Mouse (Mus musculus): ENCODE data around the gene Pld4. TPM values are rescaled to one million over a fixed set of nuclear protein-coding genes. Genes with fewer than 3 reads are reported as not detected.
A peak's percentile ranks its signal among the peaks of the same experiment; 100 is the strongest.

Pld4 gene
- total and polyA plus RNA-seq, 3 experiments = 112 to 226 (median 149) TPM

GRCm38 (mm10) chr12:112747606-112747970 lies 12.9 kb upstream of the Pld4 start:
- no peaks in the 10 kb centered on the region for H3K27me3 ChIP-seq (replicated peaks)
- H3K27ac ChIP-seq (ENCODE audit: insufficient read depth, low read depth) = 0 out of 2 replicates have a peak overlapping the region, but pooled peaks have one; percentile 25
- no peak overlapping the region for H3K4me2 ChIP-seq (ENCODE audit: insufficient read depth, low read depth, poor library complexity, severe bottlenecking)
- H3K4me1 ChIP-seq (ENCODE audit: control insufficient read depth in 1 of 2, insufficient read depth in 2 of 2) = peaks cover 22 to 41% of the 10 kb centered on the region in 2 experiments
- H3K9me3 ChIP-seq (replicated peaks; ENCODE audit: low read length) = no peaks in the 10 kb centered on the region
- in situ Hi-C loops (cut with MboI; ENCODE audit: low pct_ligation_motif_present, low pct_unique_long_range_greater_than_20kb, low sequenced_read_pairs) = loop anchor here (5.0 kb wide), 1 partner anchor 100 kb away; no protein-coding TSS in a partner anchor
- dilution Hi-C loops (cut with MboI; ENCODE audit: extremely low pct_ligation_motif_present, extremely low pct_unique_long_range_greater_than_20kb, low sequenced_read_pairs) = loop anchor here (10.0 kb wide), 1 partner anchor 67 kb away; no protein-coding TSS in a partner anchor
- no peak overlapping the region for H3K4me3 ChIP-seq (replicated peaks in 1 of 3; ENCODE audit: low read depth in 2 of 3, low read length in 2 of 3, poor library complexity in 1 of 3)
- no peak for DNase-seq (ENCODE audit: extremely low read depth)
- no peaks in the 10 kb centered on the region for H3K79me2 ChIP-seq (replicated peaks; ENCODE audit: control insufficient read depth, extremely low read depth, insufficient read depth, poor library complexity, severe bottlenecking)
- no peak overlapping the region for H3K9ac ChIP-seq (ENCODE audit: insufficient read depth, low read depth)
- TF ChIP-seq POLR2AphosphoS2 (IDR thresholded peaks at IDR 0.05; ENCODE audit: low read depth, low read length) (0 out of 2 replicates have a peak, but pooled peaks have one; percentile 13), NRF1 (IDR thresholded peaks at IDR 0.05; ENCODE audit: low read depth, low read length) (no peak), MAX (IDR thresholded peaks at IDR 0.05; ENCODE audit: low read length) (0 out of 2 replicates have a peak, but pooled peaks have one; percentile 17)
- H3K36me3 ChIP-seq (replicated peaks in 1 of 2; ENCODE audit: control insufficient read depth in 1 of 2, insufficient read depth in 1 of 2, low read length in 1 of 2) = peaks cover 7 to 23% of the 10 kb centered on the region in 2 experiments

GRCm38 (mm10) chr12:112750976-112751375 lies 9.5 kb upstream of the Pld4 start:
- H3K79me2 ChIP-seq (replicated peaks; ENCODE audit: control insufficient read depth, extremely low read depth, insufficient read depth, poor library complexity, severe bottlenecking) = no peaks in the 10 kb centered on the region
- no peak overlapping the region for H3K4me3 ChIP-seq (replicated peaks in 1 of 3; ENCODE audit: low read depth in 2 of 3, low read length in 2 of 3, poor library complexity in 1 of 3)
- peaks cover 14 to 26% of the 10 kb centered on the region in 2 experiments for H3K4me1 ChIP-seq (ENCODE audit: control insufficient read depth in 1 of 2, insufficient read depth in 2 of 2)
- H3K4me2 ChIP-seq (ENCODE audit: insufficient read depth, low read depth, poor library complexity, severe bottlenecking) = no peak overlapping the region
- H3K36me3 ChIP-seq (replicated peaks in 1 of 2; ENCODE audit: control insufficient read depth in 1 of 2, insufficient read depth in 1 of 2, low read length in 1 of 2) = peaks cover 0 to 5% of the 10 kb centered on the region in 2 experiments
- H3K27ac ChIP-seq (ENCODE audit: insufficient read depth, low read depth) = no peak overlapping the region
- dilution Hi-C loops (cut with MboI; ENCODE audit: extremely low pct_ligation_motif_present, extremely low pct_unique_long_range_greater_than_20kb, low sequenced_read_pairs) (no loop called here), in situ Hi-C loops (cut with MboI; ENCODE audit: low pct_ligation_motif_present, low pct_unique_long_range_greater_than_20kb, low sequenced_read_pairs) (no loop called here)
- no peak overlapping the region for H3K9ac ChIP-seq (ENCODE audit: insufficient read depth, low read depth)
- no peaks in the 10 kb centered on the region for H3K9me3 ChIP-seq (replicated peaks; ENCODE audit: low read length)
- H3K27me3 ChIP-seq (replicated peaks) = no peaks in the 10 kb centered on the region
- no peak for TF ChIP-seq GABPA (IDR thresholded peaks at IDR 0.05; ENCODE audit: insufficient replicate concordance, low read depth, low read length)
- no peak for TF ChIP-seq MAZ (IDR thresholded peaks at IDR 0.05; ENCODE audit: low read depth, low read length)
- no peak for TF ChIP-seq RCOR1 (conservative IDR thresholded peaks at IDR 0.05; ENCODE audit: low read depth, low read length)
- no peak for TF ChIP-seq SMC3 (IDR thresholded peaks at IDR 0.05; ENCODE audit: low read depth, low read length)
- no peak for TF ChIP-seq ZMIZ1 (IDR thresholded peaks at IDR 0.05; ENCODE audit: low read depth, low read length)
- TF ChIP-seq TCF12 (IDR thresholded peaks at IDR 0.05; ENCODE audit: low read depth, low read length) = no peak
- no peak for TF ChIP-seq POLR2AphosphoS2 (IDR thresholded peaks at IDR 0.05; ENCODE audit: low read depth, low read length)
- TF ChIP-seq UBTF (IDR thresholded peaks at IDR 0.05; ENCODE audit: low read depth, low read length) = no peak
- no peak for TF ChIP-seq JUN (IDR thresholded peaks at IDR 0.05; ENCODE audit: insufficient read depth, low read depth, low read length)
- no peak for TF ChIP-seq CHD1 (IDR thresholded peaks at IDR 0.05; ENCODE audit: low read depth, low read length)
- TF ChIP-seq IRF4 (IDR thresholded peaks at IDR 0.05; ENCODE audit: low read depth, low read length) = no peak
- no peak for TF ChIP-seq NRF1 (IDR thresholded peaks at IDR 0.05; ENCODE audit: low read depth, low read length)
- TF ChIP-seq CHD2 (IDR thresholded peaks at IDR 0.05; ENCODE audit: low read length) = no peak
- TF ChIP-seq BHLHE40 (IDR thresholded peaks at IDR 0.05; ENCODE audit: low read depth, low read length) = no peak
- TF ChIP-seq NELFE (IDR thresholded peaks at IDR 0.05; ENCODE audit: low read depth, low read length) = no peak
- TF ChIP-seq ZC3H11A (IDR thresholded peaks at IDR 0.05; ENCODE audit: low read depth, low read length) = no peak
- TF ChIP-seq MAFK (IDR thresholded peaks at IDR 0.05; ENCODE audit: insufficient replicate concordance, low read length) = no peak
- no peak for TF ChIP-seq USF1 (IDR thresholded peaks at IDR 0.05; ENCODE audit: low read depth, low read length)
- no peak for TF ChIP-seq MEF2A (IDR thresholded peaks at IDR 0.05; ENCODE audit: borderline replicate concordance, low read depth, low read length)
- no peak for TF ChIP-seq ZNF384 (IDR thresholded peaks at IDR 0.05; ENCODE audit: low read depth, low read length)
- DNase-seq (ENCODE audit: extremely low read depth) = no peak
